Mouse (Mus musculus): ENCODE data around the gene Anln. TPM values are rescaled to one million over a fixed set of nuclear protein-coding genes. Genes with fewer than 3 reads are reported as not detected.

Anln gene
- polyA plus RNA-seq (2012; rRNA removed): 10.5 and 14.0 TPM in 2 replicates

GRCm38 (mm10) chr9:22389021-22389476, at the start of gene Anln:
Gene Anln, minus strand, starts transcription at chr9:22389188.
- Histone ChIP-seq H3K4me1 (ENCODE audit: control insufficient read depth, insufficient read depth, low read length) (no peaks in the 10 kb centered on the region), H3K27ac (ENCODE audit: insufficient read depth, low read length) (peak within 1 kb of the TSS; percentile 49), H3K4me3 (ENCODE audit: insufficient read depth, low read length) (peak within 1 kb of the TSS; percentile 67)
- TF ChIP-seq POLR2A (IDR thresholded peaks at IDR 0.05; ENCODE audit: extremely low read depth, insufficient read depth, low read length): peak; percentile 86
- no peak for TF ChIP-seq CTCF (IDR thresholded peaks at IDR 0.05; ENCODE audit: extremely low read depth, insufficient read depth, low read length)

GRCm38 (mm10) chr9:22434101-22434500, 45.1 kb upstream of the Anln start:
- no peak for TF ChIP-seq POLR2A (IDR thresholded peaks at IDR 0.05; ENCODE audit: extremely low read depth, insufficient read depth, low read length)
- TF ChIP-seq CTCF (IDR thresholded peaks at IDR 0.05; ENCODE audit: extremely low read depth, insufficient read depth, low read length): no peak
- no peaks in the 10 kb centered on the region for H3K4me1 ChIP-seq (ENCODE audit: control insufficient read depth, insufficient read depth, low read length)

GRCm38 (mm10) chr9:22433221-22433620, 44.2 kb upstream of the Anln start:
- H3K27ac ChIP-seq (ENCODE audit: insufficient read depth, low read length): no peak overlapping the region
- H3K4me3 ChIP-seq (ENCODE audit: insufficient read depth, low read length): no peak overlapping the region
- no peaks in the 10 kb centered on the region for H3K4me1 ChIP-seq (ENCODE audit: control insufficient read depth, insufficient read depth, low read length)
- TF ChIP-seq POLR2A (IDR thresholded peaks at IDR 0.05; ENCODE audit: extremely low read depth, insufficient read depth, low read length) (no peak), CTCF (IDR thresholded peaks at IDR 0.05; ENCODE audit: extremely low read depth, insufficient read depth, low read length) (no peak)

More at GRCm38 (mm10) chr9:22434101-22434500, 45.1 kb upstream of the Anln start:
- Histone ChIP-seq H3K27ac (ENCODE audit: insufficient read depth, low read length) (no peak overlapping the region), H3K4me3 (ENCODE audit: insufficient read depth, low read length) (no peak overlapping the region)

GRCm38 (mm10) chr9:22430315-22430840, 41.4 kb upstream of the Anln start:
- no peak overlapping the region for H3K27ac ChIP-seq (ENCODE audit: insufficient read depth, low read length)
- no peaks in the 10 kb centered on the region for H3K4me1 ChIP-seq (ENCODE audit: control insufficient read depth, insufficient read depth, low read length)
- TF ChIP-seq POLR2A (IDR thresholded peaks at IDR 0.05; ENCODE audit: extremely low read depth, insufficient read depth, low read length) (no peak), CTCF (IDR thresholded peaks at IDR 0.05; ENCODE audit: extremely low read depth, insufficient read depth, low read length) (no peak)
- H3K4me3 ChIP-seq (ENCODE audit: insufficient read depth, low read length): no peak overlapping the region

GRCm38 (mm10) chr9:22429533-22430241, 40.7 kb upstream of the Anln start:
- Histone ChIP-seq H3K4me3 (ENCODE audit: insufficient read depth, low read length) (no peak overlapping the region), H3K4me1 (ENCODE audit: control insufficient read depth, insufficient read depth, low read length) (no peaks in the 10 kb centered on the region)
- TF ChIP-seq CTCF (IDR thresholded peaks at IDR 0.05; ENCODE audit: extremely low read depth, insufficient read depth, low read length) (no peak), POLR2A (IDR thresholded peaks at IDR 0.05; ENCODE audit: extremely low read depth, insufficient read depth, low read length) (no peak)

GRCm38 (mm10) chr9:22428666-22429410, 39.9 kb upstream of the Anln start:
- Histone ChIP-seq H3K4me3 (ENCODE audit: insufficient read depth, low read length) (no peak overlapping the region), H3K27ac (ENCODE audit: insufficient read depth, low read length) (no peak overlapping the region), H3K4me1 (ENCODE audit: control insufficient read depth, insufficient read depth, low read length) (no peaks in the 10 kb centered on the region)
- TF ChIP-seq POLR2A (IDR thresholded peaks at IDR 0.05; ENCODE audit: extremely low read depth, insufficient read depth, low read length) (no peak), CTCF (IDR thresholded peaks at IDR 0.05; ENCODE audit: extremely low read depth, insufficient read depth, low read length) (no peak)

More at GRCm38 (mm10) chr9:22429533-22430241, 40.7 kb upstream of the Anln start:
- no peak overlapping the region for H3K27ac ChIP-seq (ENCODE audit: insufficient read depth, low read length)

- no peak for TF ChIP-seq CTCF (IDR thresholded peaks at IDR 0.05; ENCODE audit: extremely low read depth, insufficient read depth, low read length)
- TF ChIP-seq POLR2A (IDR thresholded peaks at IDR 0.05; ENCODE audit: extremely low read depth, insufficient read depth, low read length): no peak
- Histone ChIP-seq H3K4me3 (ENCODE audit: insufficient read depth, low read length) (no peak overlapping the region), H3K4me1 (ENCODE audit: control insufficient read depth, insufficient read depth, low read length) (no peaks in the 10 kb centered on the region)
Observed at GRCm38 (mm10) chr9:22428028-22428665, 39.2 kb upstream of the Anln start.

GRCm38 (mm10) chr9:22424719-22425118, 35.7 kb upstream of the Anln start:
- peaks cover 2% of the 10 kb centered on the region; the same call in 1 of the 2 replicates for H3K4me1 ChIP-seq (ENCODE audit: control insufficient read depth, insufficient read depth, low read length)
- no peak overlapping the region for H3K27ac ChIP-seq (ENCODE audit: insufficient read depth, low read length)
- no peak overlapping the region for H3K4me3 ChIP-seq (ENCODE audit: insufficient read depth, low read length)
- TF ChIP-seq POLR2A (IDR thresholded peaks at IDR 0.05; ENCODE audit: extremely low read depth, insufficient read depth, low read length) (no peak), CTCF (IDR thresholded peaks at IDR 0.05; ENCODE audit: extremely low read depth, insufficient read depth, low read length) (no peak)

More at GRCm38 (mm10) chr9:22428028-22428665, 39.2 kb upstream of the Anln start:
- H3K27ac ChIP-seq (ENCODE audit: insufficient read depth, low read length): no peak overlapping the region

- peaks cover 2% of the 10 kb centered on the region; the same call in 1 of the 2 replicates for H3K4me1 ChIP-seq (ENCODE audit: control insufficient read depth, insufficient read depth, low read length)
- H3K4me3 ChIP-seq (ENCODE audit: insufficient read depth, low read length): no peak overlapping the region
- H3K27ac ChIP-seq (ENCODE audit: insufficient read depth, low read length): no peak overlapping the region
- TF ChIP-seq POLR2A (IDR thresholded peaks at IDR 0.05; ENCODE audit: extremely low read depth, insufficient read depth, low read length) (no peak), CTCF (IDR thresholded peaks at IDR 0.05; ENCODE audit: extremely low read depth, insufficient read depth, low read length) (no peak)
Observed at GRCm38 (mm10) chr9:22424196-22424595, 35.2 kb upstream of the Anln start.
